Mouse (Mus musculus) kidney, adult 2 months (tissue): Measurements from ENCODE around the gene Foxp1. TPM values are rescaled to one million over a fixed set of nuclear protein-coding genes. Genes with fewer than 3 reads are reported as not detected.

Experiments used
- DNase-seq: peaks from one replicate; pipeline ENCODE4 v3.0.0; 2021
- H3K27ac ChIP-seq: fragments of 200-500 bp; 2 replicates; pipeline ENCODE4 v1.5.1; 2012; ENCODE audit warnings: low read depth, low read length, control low read depth, inconsistent platforms; ENCODE audit not compliant: insufficient read depth
- H3K27me3 ChIP-seq: fragments of 200-500 bp; replicated peaks from 2 replicates; pipeline ENCODE4 v1.6.1; 2012; ENCODE audit warnings: mild to moderate bottlenecking, moderate library complexity, low read length, inconsistent platforms; ENCODE audit not compliant: control insufficient read depth, insufficient read depth
- H3K36me3 ChIP-seq: fragments of 200-500 bp; 2 replicates; pipeline ENCODE4 v1.6.1; 2012; ENCODE audit warnings: mild to moderate bottlenecking, moderate library complexity, low read length, inconsistent platforms; ENCODE audit not compliant: control insufficient read depth, insufficient read depth
- H3K4me1 ChIP-seq: fragments of 200-500 bp; 2 replicates; pipeline ENCODE4 v1.6.1; 2011; ENCODE audit warnings: low read length; ENCODE audit not compliant: control insufficient read depth, insufficient read depth
- H3K4me3 ChIP-seq: fragments of 200-500 bp; 2 replicates; pipeline ENCODE4 v1.5.1; 2011; ENCODE audit warnings: mild to moderate bottlenecking, low read depth, low read length, control low read depth; ENCODE audit not compliant: insufficient read depth
- CTCF ChIP-seq: fragments of 200-500 bp; conservative IDR thresholded peaks from 2 replicates; pipeline ENCODE4 v1.5.1; 2011; ENCODE audit warnings: low read depth, mild to moderate bottlenecking, control low read depth, low read length, moderate library complexity, mixed read lengths; ENCODE audit not compliant: insufficient read depth, insufficient read length
- POLR2A ChIP-seq: fragments of 200-500 bp; IDR thresholded peaks from one replicate; pipeline ENCODE4 v1.6.1; 2011; ENCODE audit warnings: low read depth, low read length, control low read depth
- WGBS: fragments of 180-500 bp; shearing (Covaris S2); methylation state at CpG from one replicate; pipeline ENCODE4 v1.1.7; 2018; 5-methylcytosine and 5-hydroxymethylcytosine counted together
- polyA plus RNA-seq: library from polyadenylated mRNA; depleted of rRNA; stranded (reverse); fragments of >200 nt; gene quantifications from 2 replicates; pipeline ENCODE4 v1.2.3, GENCODE M21; 2012

Gene Foxp1
- polyA plus RNA-seq, 1 experiment: 32.8 TPM

GRCm38 (mm10) chr6:98947486-98948152 lies 574.9 kb downstream of the Foxp1 start:
- H3K4me1 ChIP-seq: peaks cover 11% of the 10 kb centered on the region
- 81% methylated on average over 11 of the region's 11 CpGs for WGBS
- H3K4me3 ChIP-seq: no peak overlapping the region
- DNase-seq: no peak
- TF ChIP-seq POLR2A (no peak), CTCF (no peak)
- H3K36me3 ChIP-seq: peaks cover 2% of the 10 kb centered on the region; the same call in 1 of the 2 replicates
- no peaks in the 10 kb centered on the region for H3K27me3 ChIP-seq
- no peak overlapping the region for H3K27ac ChIP-seq

- Histone ChIP-seq H3K36me3 (peaks cover 4% of the 10 kb centered on the region; the same call in 1 of the 2 replicates), H3K27me3 (no peaks in the 10 kb centered on the region), H3K4me1 (peaks cover 11% of the 10 kb centered on the region), H3K27ac (no peak overlapping the region), H3K4me3 (no peak overlapping the region)
- 97% methylated on average over 4 of the region's 4 CpGs for WGBS
- no peak for DNase-seq
- TF ChIP-seq CTCF (no peak), POLR2A (no peak)
These were observed 575.8 kb downstream of the Foxp1 start for GRCm38 (mm10) chr6:98946731-98947130.

DNA sequence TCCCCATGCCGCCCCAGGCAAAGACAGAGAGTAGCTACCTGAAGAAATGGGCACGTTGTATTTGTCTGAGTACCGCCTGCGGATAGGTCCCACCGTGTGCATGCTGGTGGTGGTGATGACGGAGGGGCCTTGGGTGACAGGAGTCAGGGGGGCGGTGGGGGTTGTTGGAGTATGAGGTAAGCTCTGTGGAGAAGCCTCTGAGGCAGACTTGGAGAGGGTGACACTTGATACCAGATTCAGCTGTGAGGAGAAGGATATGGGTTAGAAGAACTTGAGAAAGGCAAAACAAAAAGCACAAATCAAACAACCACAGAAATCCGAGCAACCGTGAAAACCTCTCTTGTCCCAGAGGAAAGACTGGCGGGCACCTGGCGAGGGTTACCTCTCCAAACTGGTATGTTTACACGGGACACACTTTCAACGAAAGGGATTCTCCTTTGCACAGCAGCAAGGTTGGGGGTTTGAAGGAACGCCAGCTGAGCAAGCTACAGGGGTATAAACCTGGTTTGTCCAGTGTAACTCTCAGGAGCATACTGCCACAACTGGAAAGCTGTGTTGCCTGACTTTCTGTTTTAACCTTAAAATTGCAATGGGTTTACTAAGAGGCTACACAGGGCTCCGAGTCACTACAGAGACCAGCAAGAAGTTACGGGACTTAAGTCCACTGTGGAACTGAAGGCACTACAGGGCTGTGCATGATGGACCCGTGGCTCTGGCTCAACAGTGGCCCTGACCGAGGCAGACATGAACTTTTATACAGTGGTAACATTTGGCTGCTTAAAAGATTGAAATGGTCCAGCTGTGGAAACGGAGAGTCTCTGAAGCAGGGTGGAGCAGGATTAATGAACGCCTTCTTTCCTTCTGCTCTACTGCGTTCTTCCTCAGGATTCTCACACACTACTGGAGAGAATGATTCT lies 576.8 kb downstream of the Foxp1 start:
- peaks cover 4% of the 10 kb centered on the region; the same call in 1 of the 2 replicates for H3K36me3 ChIP-seq
- peaks cover 11% of the 10 kb centered on the region for H3K4me1 ChIP-seq
- no peak overlapping the region for H3K27ac ChIP-seq
- H3K4me3 ChIP-seq: no peak overlapping the region
- 75% methylated on average over 21 of the region's 21 CpGs for WGBS
- H3K27me3 ChIP-seq: no peaks in the 10 kb centered on the region
- no peak for TF ChIP-seq POLR2A
- no peak for TF ChIP-seq CTCF
- no peak for DNase-seq

- DNase-seq: no peak
- Histone ChIP-seq H3K4me1 (no peaks in the 10 kb centered on the region), H3K27me3 (no peaks in the 10 kb centered on the region), H3K4me3 (no peak overlapping the region), H3K27ac (no peak overlapping the region), H3K36me3 (peaks cover 4% of the 10 kb centered on the region)
- TF ChIP-seq CTCF (no peak), POLR2A (no peak)
- WGBS: 82% methylated on average over 8 of the region's 8 CpGs
These were observed 584.2 kb downstream of the Foxp1 start for GRCm38 (mm10) chr6:98938348-98938747.

DNA sequence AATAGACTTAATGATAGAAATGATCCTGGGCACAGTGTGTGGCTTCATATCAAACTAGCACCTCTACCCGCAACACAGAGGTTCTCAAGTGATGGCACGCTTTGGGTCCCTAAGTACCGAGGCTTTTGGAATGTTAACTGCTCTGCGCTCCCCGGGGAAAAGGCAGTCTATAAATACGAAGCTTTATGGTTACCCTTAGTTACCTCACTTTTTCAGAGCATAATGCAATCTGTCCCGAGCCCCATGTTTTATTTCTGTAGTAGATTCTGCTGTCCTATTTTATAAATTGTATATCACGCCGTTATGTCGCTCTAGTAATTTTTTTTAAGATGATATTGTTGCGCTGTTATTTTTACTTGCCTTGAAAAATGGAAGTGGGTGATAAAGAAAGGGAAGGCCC lies 585.0 kb downstream of the Foxp1 start:
- no peak for TF ChIP-seq CTCF
- TF ChIP-seq POLR2A: no peak
- Histone ChIP-seq H3K4me1 (peaks cover 2% of the 10 kb centered on the region; the same call in 1 of the 2 replicates), H3K36me3 (peaks cover under 1% of the 10 kb centered on the region), H3K27me3 (no peaks in the 10 kb centered on the region), H3K4me3 (no peak overlapping the region), H3K27ac (no peak overlapping the region)
- no peak for DNase-seq
- 93% methylated on average over 11 of the region's 11 CpGs for WGBS

DNA sequence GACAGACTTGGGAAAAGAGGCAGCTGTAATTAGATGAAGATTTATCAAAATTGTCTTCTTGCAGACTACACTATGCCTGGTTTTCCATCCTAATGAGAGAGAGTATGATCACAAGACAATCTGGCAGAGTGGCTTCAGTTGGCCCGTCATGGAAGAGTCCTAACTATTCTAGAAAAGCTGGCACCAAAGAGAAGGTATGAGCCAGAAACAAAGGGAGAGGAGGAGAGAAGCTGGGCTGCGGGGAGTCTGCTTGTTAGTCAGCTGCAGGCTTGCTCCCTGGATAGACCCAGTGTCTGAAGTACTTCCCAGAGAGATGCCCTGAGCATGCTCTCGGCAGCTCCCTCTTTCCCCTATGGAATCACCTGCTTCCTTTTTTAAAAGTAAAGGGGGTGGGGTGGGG lies 586.1 kb downstream of the Foxp1 start:
- Histone ChIP-seq H3K36me3 (no peaks in the 10 kb centered on the region; the same call in 1 of the 2 replicates), H3K27ac (no peak overlapping the region), H3K4me3 (no peak overlapping the region), H3K27me3 (no peaks in the 10 kb centered on the region), H3K4me1 (peaks cover 4% of the 10 kb centered on the region; the same call in 1 of the 2 replicates)
- TF ChIP-seq CTCF (no peak), POLR2A (no peak)
- 88% methylated on average over 3 of the region's 3 CpGs for whole genome bisulfite sequencing
- no peak for DNase-seq

- 95% methylated on average over 8 of the region's 8 CpGs for WGBS
- Histone ChIP-seq H3K27me3 (no peaks in the 10 kb centered on the region), H3K36me3 (no peaks in the 10 kb centered on the region; the same call in 1 of the 2 replicates), H3K4me1 (peaks cover 4% of the 10 kb centered on the region; the same call in 1 of the 2 replicates), H3K27ac (no peak overlapping the region), H3K4me3 (no peak overlapping the region)
- no peak for DNase-seq
- no peak for TF ChIP-seq CTCF
- TF ChIP-seq POLR2A: no peak
These were observed 587.4 kb downstream of the Foxp1 start for GRCm38 (mm10) chr6:98935169-98935568.
